Mouse (Mus musculus): ENCODE measurements at regions not wholly inside any gene's neighbourhood (a gene's known extent, or its start where the extent isn't known, plus 50 kb on each side); places are given as distances from the start of the nearest gene placed in this dataset.

DNA sequence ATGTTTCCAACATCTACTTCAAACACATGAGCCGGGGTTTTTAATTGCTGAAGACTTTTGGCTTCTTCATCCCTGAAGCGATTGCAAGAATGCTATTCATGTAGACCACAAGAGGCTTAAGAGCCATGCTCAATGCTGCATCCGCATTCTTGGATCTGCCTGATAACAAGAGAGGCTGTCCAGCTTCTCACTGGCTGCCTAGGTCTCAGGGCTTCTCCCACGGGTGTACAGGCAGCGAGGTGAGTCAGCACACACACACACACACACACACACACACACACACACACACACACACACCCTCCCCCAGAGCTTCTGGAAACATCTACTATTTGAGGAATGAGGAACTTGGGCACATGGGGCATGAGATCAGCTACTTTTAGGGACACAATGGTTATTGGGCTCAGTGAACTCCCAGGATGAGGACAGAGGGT, 261.1 kb downstream of the Tgfb2 start:
- peak; percentile 75 for DNase-seq (ENCODE audit: low spot score)

DNA sequence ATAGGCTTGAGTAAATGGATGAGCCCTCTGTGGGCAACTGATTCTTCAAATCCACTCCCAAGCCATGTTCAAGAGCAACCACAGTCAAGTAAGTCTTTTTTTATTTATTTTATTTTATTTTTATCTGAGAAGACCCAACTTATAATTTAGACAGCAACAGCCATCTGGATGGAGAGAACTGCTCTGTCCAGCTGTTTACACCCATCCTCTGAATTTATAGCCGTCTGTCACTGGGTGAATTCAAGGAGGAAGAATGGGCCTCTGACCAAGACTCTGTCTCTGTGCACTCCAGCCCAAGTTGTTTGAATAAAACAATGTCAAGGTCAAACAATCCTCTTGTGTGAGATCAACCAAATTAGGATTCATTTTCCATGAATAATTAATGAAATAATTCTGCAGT, 263.6 kb downstream of the Tgfb2 start:
- DNase-seq (ENCODE audit: low spot score), result no peak

DNA sequence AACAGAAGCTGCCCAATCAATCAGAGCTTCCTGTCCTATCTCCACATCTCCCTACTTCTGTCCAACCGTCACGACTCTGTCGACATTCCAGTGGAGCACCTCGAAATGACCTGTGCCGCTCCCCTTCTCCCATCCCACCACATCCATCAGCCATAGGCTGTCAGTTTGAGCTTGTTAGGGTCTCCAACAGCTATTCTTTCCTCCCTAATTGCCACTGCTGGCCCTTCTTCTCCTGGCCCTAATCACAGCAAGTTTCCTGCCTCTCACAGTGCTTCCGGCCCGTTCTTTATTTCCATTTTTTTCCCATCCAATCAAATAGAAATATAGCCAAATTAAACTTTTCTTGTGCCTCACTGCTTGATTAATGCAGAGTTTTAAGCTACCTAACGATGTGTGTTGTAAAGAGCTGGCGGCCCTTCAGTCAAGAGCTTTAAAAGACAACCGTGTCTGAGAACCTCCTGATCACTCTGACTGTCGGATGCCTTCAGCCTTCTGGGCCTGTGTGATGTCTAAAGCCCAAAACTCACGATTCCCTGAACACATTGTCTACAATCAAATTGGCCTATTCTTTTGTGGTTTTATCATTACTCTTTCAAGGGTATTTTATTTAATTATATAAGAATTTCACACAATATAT, 270.3 kb downstream of the Tgfb2 start:
- DNase-seq (ENCODE audit: low spot score), result no peak

DNA sequence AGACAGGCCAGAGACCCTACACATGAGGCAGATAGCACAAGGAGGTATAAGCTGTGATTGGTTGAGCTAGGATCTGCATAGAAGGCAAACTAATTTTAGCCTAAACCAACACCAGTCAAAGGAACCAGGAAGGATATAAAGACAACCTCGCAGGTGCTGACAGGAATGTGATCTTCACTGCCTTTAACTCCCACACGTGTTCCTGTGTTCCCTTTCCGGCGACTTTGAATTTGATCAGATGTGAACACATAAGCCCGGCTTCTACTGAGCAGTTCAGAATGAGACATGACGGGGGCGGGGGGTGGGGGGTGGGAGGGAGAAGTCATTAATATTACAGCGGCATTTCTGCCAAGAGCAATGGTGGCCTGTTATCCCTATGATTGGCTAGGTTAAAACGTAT, 271.0 kb downstream of the Tgfb2 start:
- DNase-seq (ENCODE audit: low spot score), result no peak

DNA sequence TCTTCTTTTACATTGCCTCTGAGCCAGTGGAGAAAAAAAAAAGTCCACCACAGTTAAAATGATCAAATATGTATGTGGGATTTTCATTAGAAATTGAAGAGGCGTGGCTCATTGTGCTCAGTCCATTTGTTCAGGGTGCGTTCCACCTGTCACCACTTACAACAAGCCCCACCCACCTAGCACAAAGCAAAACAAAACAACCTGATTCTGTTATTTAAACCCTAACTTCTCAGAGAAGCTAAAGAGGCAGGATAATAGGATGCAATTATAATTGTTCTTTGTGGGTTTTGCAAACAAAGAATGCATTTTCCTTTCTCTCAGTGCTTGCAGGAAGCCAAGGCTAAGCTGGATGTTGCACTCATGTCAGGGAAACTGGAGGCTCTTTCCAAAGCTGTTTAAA, 271.8 kb downstream of the Tgfb2 start:
- no peak for DNase-seq (ENCODE audit: low spot score)

DNA sequence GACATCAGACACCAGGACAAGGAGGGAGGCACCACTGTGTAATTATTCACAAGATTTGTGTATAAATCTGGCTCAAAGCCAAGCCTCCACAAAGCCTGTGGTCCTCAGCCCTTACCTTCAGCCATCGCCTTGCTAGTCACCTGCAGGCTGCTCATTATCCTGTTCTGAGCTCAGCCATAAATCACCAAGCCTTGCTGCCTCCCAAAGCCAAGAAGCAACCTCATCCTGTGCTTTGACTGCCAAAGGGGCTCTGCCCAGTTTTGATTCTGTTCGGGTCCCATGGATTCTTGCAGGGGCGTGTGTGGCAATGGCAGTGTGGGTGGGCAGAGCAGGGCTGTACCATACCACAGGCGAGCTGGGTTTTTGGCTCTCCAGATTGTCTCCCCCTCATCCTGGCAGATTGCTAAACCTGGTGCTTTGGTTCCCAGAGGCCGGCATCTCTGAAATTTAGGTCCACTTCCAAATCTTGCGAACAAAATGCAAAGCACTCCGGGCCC, 272.6 kb downstream of the Tgfb2 start:
- no peak for DNase-seq (ENCODE audit: low spot score)

DNA sequence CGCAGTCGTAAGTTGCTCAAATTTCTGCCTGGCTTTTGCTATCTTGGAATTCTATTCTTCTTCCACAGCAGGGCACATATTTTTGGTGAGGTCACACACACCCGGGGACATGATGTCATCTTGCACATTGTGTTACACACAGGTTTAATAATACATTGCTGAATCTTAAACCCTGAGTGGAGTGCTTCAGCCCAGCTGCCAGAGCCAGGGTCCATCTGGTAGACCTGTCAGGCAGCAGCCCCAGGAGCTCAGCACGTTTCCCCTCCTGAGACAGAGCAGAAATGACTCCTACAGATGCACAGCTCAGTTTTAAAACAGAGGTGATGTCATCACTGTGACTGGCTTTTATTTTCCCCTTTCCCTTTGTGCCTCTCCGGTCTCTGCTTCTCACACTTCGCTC, 280.4 kb downstream of the Tgfb2 start:
- no peak for DNase-seq (ENCODE audit: low spot score)

DNA sequence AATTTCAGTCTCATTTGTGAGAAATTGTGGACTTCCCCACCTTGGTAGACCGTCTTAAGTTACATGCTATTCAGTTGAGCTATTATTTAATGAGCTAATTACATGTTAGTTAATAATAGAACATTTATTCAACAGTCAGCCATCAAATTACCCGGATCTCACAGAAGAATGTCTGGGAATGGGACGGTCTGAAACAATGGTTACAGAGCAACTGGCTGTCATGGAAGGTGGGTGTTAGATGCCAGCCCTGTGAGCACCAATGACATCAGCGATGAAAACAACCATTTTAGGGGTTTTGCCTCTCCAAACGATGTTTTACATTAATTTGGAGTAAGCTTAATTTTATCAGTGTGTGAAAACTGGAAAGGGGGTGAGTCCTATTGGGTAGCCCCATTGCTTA, 281.7 kb downstream of the Tgfb2 start:
- DNase-seq (ENCODE audit: low spot score), result no peak

DNA sequence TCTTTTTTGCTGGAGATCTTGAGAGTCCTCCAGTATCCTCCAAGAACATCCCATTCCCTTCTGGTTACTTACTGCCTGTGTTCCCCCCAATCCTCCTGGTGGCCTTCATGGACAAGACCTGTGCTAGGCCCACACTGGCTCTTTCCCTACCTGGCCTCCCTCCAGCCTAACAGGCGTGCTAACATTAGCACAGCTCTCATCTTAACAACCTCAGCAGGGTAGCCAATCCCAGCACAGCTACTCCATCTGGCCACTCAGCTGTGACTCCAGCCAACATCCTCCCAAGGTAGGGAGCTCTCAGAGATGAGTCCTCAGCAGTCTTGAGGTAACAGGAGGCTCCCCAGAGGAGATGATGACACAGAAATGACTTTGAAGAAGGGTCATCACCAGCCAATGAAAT, 288.7 kb downstream of the Tgfb2 start:
- DNase-seq (ENCODE audit: low spot score), result no peak

DNA sequence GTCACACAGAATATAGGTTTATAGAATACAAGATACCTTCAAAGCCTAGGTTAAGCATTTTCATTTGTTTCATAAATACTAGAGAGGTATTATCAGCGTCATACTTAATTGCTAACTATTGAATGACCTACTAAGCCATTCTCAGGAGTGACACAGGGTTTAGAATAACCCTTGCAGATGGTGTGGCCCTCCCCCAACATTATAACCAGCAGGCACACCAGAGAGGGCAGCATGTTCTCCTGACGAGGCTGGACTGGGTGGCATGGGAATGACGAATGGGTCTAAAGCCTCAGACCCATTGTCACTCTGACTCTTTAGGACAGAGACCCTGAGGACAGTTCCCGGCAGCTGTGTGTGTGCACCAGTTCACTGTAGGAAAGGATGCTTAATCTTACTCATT, 290.5 kb downstream of the Tgfb2 start:
- DNase-seq (ENCODE audit: low spot score), result no peak

DNA sequence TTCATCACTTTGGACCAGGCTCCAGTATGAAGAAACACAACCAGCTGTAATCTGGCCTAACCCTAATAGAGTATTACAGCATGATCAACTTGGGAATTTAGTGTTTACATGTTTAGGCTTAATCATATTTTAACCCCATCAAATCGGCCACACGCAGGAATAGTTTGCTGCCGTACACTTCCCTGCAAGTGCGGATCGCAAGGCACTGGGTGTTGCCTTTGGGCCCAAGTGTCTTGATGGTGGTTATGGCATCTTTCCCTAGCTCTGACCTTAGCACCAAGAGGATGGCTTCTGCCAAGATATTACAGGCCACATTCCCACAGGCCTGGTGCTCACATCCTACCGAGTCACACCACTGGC, 291.9 kb downstream of the Tgfb2 start:
- no peak for DNase-seq (ENCODE audit: low spot score)

DNA sequence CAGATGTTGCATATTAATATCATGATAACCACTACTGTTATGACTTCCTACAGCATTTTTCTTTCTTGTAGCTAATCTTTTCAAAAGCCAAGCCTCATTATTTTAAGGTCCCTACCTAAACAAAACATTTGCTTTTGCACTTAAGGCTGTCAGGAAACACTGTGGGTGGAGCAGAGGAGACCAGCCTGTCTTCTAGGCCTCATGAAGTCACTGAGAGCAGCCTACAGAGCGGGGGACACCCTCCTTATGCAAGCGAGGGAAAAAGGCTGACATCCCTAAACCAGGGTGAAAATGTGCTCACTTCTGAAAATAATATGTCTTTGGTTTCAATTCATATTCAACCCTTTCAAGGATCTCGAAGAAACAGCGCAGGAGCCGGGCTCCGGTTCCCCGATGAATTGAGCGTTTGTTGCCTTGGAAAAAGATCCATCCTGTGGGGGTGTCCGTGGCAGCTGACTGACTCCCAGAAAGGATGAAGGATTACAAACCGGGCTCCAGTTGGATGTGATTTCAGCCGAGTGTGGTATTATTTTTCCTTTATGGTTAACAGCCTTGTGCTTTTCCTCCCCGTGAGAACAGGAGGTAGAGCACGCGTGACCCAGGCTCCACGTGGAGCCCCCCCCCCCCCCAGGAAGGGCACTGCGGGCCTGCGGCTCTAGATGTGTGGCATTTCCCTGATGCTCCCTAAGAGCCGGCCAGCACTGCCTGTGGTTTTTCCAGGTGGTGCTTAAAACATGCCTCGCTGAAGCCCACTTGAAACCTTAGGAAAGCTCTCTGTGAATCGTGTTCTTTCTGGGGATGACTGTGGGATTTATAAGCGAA, 292.5 kb downstream of the Tgfb2 start:
- no peak for DNase-seq (ENCODE audit: low spot score)

DNA sequence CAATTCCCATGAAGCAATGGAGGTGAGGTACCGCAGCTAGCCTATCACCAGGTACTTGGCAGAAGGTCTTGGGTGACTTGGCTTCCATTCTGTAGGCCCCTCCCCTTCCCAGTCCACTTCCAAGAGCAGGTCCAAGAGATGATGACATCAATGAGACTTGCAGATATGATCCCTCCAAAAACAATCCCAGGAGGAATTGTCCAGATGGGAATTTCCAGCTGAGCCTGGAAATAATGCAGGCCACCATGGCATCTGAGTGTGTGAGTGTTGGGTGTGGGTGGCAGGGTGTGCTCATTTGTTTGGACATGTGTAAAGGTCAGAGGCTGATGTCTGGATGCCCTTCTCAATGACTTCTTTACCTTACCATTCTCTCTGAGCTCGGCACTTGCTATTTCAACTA, 293.5 kb downstream of the Tgfb2 start:
- DNase-seq (ENCODE audit: low spot score), result no peak

DNA sequence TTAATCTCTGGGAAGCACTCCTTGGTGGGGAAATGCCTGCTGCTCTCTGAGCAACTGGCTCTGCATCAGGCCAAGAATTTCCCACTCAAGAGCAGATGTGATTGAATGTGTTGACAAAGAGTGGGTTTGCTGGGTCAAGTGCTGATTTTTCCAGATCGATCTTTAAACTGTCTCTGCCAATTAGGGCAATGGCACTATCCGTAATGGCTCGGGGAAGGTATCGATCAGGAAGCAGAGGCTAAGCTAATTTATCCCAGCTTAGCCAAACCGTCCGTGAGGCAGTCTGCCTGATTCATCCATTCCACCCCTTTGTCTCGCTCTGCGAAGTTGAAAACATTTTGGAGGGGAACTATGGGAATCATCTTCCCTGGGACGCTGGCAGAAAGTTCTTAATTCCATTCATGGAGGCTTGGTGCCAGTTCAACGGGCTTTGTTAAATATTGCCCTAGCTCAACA, 291.9 kb upstream of the Lyplal1 start:
- no peak for DNase-seq (ENCODE audit: low spot score)

DNA sequence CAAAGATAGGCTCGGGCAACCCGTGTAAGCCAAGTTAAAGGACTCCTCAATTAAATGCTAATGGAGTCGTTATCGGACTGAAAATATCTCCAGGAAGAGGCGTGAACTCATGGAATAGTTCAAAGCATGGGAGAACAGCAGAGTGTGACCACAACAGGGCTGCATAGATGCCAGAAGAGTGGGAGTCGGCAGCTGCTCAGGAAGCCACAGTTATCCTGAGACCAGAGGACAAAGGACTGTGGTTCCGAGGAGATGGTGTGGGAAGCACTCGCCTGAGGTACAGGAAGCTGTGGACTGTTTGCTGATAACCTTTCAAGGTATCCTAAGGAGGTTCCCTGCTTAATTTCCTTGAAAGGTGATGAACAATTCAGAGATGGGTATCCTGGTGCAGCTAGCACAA, 290.5 kb upstream of the Lyplal1 start:
- DNase-seq (ENCODE audit: low spot score), result no peak

DNA sequence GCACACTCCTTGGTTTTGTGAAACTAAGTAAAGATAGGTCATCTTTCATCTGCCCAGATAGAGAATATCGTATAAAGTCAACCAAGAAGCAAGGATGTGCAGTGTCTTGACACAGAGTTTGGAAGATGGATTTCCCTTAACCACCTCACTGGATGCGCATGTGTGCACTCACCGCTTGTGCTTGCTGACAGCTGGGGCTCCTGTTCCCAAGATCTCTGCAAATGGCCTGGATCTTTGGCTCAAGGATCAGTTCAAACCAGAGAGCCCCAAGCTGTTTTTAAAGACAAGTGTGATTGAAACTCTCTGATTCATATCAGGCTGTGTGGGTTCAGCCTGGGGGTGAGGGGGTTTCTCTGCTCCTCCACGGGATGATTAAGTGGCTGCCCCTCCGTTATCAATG, 288.6 kb upstream of the Lyplal1 start:
- DNase-seq (ENCODE audit: low spot score), result no peak

DNA sequence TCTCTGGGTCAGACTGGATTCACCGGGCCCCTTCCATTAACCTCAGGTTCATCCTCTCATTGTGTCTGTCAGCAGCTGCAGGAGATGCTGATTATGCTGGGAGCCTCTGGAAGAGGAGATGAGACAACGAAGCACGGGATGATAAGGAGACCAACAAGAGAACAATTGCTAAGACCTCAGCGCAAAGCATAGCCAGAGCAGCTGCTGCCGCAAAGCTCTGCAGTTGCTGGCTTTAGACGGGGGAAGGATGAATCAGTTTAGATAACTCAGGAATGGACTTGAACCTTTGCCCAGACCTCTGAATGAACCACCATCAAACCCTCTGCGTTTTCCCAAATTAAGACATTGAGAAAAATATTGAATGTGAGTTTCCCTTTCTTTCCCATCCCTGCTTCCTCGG, 282.7 kb upstream of the Lyplal1 start:
- peak; percentile 45 for DNase-seq (ENCODE audit: low spot score)

DNA sequence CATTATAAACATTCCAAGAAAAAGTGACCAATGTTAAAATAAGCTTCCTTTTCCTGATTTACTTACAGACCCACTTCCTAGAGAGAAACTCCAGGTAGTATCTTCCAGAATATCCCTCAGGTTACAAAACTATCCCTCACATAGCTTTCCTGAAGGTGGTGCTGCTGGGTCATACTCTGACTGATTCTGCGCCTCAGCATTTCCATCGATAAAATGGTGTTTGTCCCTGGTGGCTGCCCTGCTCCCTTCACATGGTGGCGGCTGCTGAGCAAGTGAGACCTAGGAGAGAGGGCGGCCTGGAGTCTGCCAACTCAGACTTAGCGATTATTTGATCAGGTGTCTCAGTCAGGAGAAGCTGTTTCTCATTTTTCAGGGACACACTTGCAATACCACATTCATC, 275.9 kb upstream of the Lyplal1 start:
- DNase-seq (ENCODE audit: low spot score), result peak; percentile 35

DNA sequence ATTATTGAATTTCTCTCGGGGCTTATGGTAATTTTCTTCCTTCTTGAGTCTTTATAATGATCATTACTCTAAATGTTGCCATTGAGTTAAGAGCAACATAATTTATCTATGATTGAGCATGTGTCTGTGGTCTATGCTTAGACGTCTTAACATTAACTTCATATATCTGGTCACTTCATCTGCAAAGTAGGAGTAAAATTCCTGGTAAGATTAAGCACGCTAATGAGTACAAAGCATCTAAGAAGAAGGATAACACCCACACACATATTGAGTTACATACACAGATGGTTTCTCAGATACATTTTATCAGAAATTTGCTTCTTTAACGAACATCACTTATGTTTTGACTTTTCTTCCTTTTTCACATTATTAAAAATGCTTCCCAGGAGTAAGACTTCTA, 267.3 kb upstream of the Lyplal1 start:
- no peak for DNase-seq (ENCODE audit: low spot score)

DNA sequence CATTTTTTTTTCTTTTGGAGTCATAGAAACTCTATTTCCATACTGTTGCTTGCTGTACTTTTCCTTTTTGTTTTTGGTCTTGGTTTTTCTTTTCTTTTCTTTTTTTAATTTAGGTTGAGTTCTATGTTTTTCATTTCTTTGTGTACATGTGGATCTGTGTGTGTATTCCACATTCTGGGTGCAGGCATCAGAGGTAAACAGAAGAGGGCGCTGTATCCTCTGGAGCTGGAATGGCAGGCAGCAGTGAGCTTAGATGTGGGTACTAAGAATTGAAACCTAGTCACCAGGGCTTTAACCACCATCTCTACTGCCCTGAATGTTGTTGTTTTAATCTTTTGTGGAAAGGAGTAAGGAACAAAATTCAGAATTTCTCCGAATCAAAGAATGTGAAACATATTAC, 266.3 kb upstream of the Lyplal1 start:
- no peak for DNase-seq (ENCODE audit: low spot score)

DNA sequence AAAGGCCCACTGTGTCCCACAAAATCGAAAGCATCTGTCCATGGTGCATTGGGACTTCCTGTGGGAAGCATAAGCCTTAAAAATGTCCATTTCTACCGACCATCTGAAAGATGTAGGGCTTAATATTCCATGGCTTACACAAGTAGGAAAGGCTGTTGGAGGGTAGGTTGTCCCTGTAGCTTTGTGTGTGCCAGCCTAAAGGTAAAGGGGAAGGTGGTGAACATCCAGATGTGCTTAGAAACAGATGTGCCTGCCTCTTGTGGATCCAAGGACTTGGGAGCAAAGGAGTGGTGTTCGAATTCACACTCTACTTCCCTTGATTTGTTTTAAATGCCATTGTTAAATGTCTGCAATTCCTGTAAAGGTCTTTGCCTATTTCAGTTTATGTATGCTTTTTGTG, 265.9 kb upstream of the Lyplal1 start:
- no peak for DNase-seq (ENCODE audit: low spot score)

DNA sequence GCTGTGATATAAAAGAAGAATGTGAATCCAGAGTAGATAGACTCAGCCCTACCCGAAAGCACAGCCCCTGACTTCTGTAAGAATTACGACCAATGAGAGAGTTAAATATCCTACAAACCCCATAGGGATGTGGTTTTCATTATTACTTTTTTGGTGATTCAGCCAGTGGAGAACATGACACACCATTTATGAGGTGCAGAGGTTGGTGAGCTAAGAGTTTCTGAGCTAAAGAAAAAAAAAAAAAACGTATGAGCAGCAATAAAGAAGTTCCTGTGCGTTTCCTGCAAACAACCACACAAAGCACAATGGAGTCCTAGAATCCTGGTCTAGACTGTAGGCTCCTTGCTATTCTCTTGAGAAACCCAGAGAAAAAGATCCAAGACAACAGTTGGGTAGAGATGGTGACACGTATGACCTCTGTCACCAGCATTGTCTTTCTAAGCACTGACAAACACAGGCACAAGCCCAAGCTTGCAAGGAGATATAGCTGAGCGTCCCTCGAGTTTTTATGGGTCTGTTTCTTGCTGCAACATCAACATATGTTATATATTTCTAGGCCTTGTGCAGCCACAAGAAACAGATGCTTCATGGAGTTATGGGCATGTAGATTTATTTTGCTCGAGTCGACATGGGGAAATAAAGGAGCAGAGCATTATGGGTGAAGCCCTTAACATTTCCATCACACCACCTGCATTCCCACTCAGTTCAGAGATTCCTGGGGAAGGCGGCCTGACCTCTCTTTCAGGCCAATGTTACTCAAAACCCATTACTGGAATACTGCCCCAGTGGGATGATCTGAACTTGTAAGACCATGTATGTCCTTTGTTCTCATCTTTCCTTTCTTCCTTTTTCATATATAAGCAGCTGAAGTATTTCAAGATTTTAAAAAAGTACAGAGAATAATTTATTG, 263.1 kb upstream of the Lyplal1 start:
- DNase-seq (ENCODE audit: low spot score), result no peak

Data from urinary bladder, postnatal 14 days (tissue).